Mouse (Mus musculus) bone marrow macrophage, adult 2 months (primary cell): ENCODE data around the gene Tmco4.

Source experiments
- CTCF ChIP-seq: IDR thresholded peaks from 2 replicates; pipeline ENCODE4 v1.5.1; 2012; ENCODE audit warnings: low read depth, mild to moderate bottlenecking, low read length, moderate library complexity
- POLR2A ChIP-seq: IDR thresholded peaks from 2 replicates; pipeline ENCODE4 v1.6.1; 2012; ENCODE audit warnings: mild to moderate bottlenecking, low read depth, low read length, borderline replicate concordance

DNA sequence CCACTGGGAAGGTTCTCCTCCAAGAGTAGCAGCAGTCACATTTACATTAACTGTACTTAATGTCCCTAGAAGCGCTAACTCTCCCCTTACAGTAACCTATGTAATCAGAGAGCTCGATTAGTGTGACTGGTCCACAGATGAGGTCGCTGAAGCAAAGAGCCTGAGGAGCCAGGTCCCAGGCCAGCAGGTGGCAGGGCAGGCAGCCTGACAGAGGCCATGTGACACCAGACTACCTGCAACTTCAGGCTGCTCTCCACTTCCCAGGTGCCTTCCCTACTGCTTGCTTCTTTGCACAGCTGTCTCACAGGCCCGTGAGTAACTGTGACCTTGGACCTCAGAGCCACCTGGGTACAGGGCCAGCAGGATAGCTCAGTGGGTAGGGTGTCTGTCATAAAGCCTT is 61.9 kb downstream of the Tmco4 start:
- TF ChIP-seq CTCF = no peak
- TF ChIP-seq POLR2A = no peak
